Mouse (Mus musculus) embryo, embryonic 11 days (tissue): ENCODE results near the gene Rbpj.
A peak's percentile ranks its signal among the peaks of the same experiment; 100 is the strongest.

Experiments used
- DNase-seq: peaks from one replicate; pipeline ENCODE4 v3.0.0-alpha.2; 2015

The Rbpj gene

GRCm38 (mm10) chr5:53554926-53555325 lies 89.0 kb downstream of the Rbpj start:
- DNase-seq = no peak

- no peak for DNase-seq
Measured at GRCm38 (mm10) chr5:53555474-53555873, 89.5 kb downstream of the Rbpj start.

GRCm38 (mm10) chr5:53555929-53556328 lies 90.0 kb downstream of the Rbpj start:
- no peak for DNase-seq

GRCm38 (mm10) chr5:53557544-53558260 lies 91.8 kb downstream of the Rbpj start:
- DNase-seq = no peak

GRCm38 (mm10) chr5:53561160-53561559 lies 95.2 kb downstream of the Rbpj start:
- DNase-seq = no peak

- DNase-seq = no peak
Measured at GRCm38 (mm10) chr5:53564309-53564708, 98.4 kb downstream of the Rbpj start.

- no peak for DNase-seq
Measured at GRCm38 (mm10) chr5:53565213-53565794, 99.4 kb downstream of the Rbpj start.

- no peak for DNase-seq
Measured at GRCm38 (mm10) chr5:53566485-53567083, 100.6 kb downstream of the Rbpj start.

- no peak for DNase-seq
Measured at GRCm38 (mm10) chr5:53572496-53572895, 106.5 kb downstream of the Rbpj start.

GRCm38 (mm10) chr5:53574883-53575442 lies 109.0 kb downstream of the Rbpj start:
- DNase-seq = no peak

- no peak for DNase-seq
Measured at GRCm38 (mm10) chr5:53577272-53577889, 111.4 kb downstream of the Rbpj start.

GRCm38 (mm10) chr5:53584069-53584767 lies 118.3 kb downstream of the Rbpj start:
- no peak for DNase-seq

- DNase-seq = peak; percentile 39
Measured at GRCm38 (mm10) chr5:53588421-53589171, 122.6 kb downstream of the Rbpj start.

GRCm38 (mm10) chr5:53589172-53589960 lies 123.4 kb downstream of the Rbpj start:
- DNase-seq = peak; percentile 97

- DNase-seq = peak; percentile 98
Measured at GRCm38 (mm10) chr5:53590179-53590765, 124.3 kb downstream of the Rbpj start.

GRCm38 (mm10) chr5:53590875-53591682 lies 125.1 kb downstream of the Rbpj start:
- peak; percentile 73 for DNase-seq

- DNase-seq = no peak
Measured at GRCm38 (mm10) chr5:53591683-53592050, 125.7 kb downstream of the Rbpj start.

- no peak for DNase-seq
Measured at GRCm38 (mm10) chr5:53593080-53593688, 127.2 kb downstream of the Rbpj start.

GRCm38 (mm10) chr5:53594274-53594673 lies 128.3 kb downstream of the Rbpj start:
- peak; percentile 77 for DNase-seq
